Mouse (Mus musculus) A20 (cell line): ENCODE results near the gene Rhag.

Experiments
- DNase-seq: peaks from one replicate; pipeline ENCODE4 v3.0.0-alpha.2; 2011; ENCODE audit warnings: low read depth, low spot score

The Rhag gene

GRCm38 (mm10) chr17:40810934-40811333 is at the start of gene Rhag:
TSS of gene Rhag (plus strand) at chr17:40811126.
- DNase-seq, result no peak

GRCm38 (mm10) chr17:40763662-40764061 is 47.3 kb upstream of the Rhag start:
- peak; percentile 47 for DNase-seq

DNA sequence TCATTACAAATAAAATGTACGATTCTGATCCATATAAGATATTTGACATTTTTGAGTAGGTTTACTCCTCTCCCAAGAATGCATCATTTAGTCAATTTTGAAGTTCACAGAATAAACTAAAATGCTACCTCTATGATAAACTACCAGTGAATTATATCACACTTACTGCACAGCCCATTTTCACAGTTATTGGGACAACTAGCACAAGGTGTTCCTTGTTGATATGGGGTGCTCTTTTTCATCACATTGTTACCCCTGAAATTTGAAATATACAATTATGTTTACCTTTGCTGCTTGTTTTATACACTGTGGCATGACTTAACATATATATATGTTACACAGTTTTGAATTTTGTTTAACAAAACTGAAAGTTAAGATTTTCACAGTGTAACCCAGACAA is 43.8 kb upstream of the Rhag start:
- no peak for DNase-seq

DNA sequence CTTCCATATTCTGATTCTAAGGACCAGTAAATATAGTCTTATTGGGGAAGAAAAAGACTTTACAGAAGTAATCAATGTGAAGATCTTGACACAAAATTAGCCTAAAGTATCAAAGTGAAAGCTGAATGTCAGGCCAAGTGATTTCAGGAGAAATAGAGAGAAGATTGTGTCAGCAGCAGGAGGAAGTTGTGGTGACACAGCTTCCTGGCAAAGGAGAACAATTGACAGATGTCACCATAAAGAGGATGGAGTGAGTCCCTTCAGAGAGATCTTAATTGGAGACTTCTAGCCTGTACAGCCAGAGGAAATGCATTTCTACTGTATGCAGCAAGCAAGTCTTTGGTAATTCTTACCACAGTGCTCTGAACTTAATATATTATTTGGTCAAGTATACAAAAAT is 21.0 kb upstream of the Rhag start:
- DNase-seq, result peak; percentile 52

DNA sequence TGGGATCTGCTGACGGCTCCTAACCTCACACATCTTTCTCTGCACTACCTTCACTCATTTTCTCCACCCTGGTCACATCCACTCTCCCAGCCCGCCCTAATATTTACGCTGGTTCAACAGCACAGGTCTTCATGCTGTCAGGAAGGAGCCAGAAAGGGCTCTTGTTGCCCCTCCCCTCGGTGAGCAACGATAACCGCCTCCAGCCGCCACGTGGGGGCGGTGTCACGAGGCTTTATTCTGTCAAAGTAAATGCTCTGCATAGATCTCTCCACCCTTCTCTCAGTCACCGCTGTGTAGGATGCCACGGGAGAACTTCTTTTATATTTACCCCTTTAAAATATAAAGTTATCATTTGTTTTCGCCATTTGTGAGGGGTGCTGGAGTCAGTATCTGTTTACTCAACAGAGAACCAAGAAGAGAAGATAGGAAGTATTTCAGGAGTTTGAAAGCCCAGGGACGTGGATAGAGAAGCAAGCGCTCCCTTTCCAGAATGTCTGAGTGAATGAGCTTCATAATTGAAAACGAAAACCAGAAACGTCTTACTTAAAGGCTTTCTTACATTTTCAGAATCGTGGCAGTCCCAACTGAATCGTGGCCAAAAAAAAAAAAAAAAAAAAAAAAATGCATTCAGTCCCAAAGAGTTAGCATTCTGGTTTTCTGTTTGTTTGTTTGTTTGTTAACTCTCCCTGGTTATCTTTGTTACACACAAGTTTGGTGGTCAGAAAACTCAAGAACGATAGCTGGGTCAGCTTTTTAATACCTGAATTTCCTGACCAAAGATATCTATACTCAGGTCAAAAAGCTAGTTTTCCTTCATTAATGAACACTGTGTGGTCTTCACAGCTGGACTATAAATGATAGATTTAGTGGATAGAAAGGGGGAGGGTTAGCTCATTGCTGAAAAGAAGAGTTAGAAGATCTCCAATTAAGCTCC is 16.7 kb upstream of the Rhag start:
- DNase-seq, result no peak

DNA sequence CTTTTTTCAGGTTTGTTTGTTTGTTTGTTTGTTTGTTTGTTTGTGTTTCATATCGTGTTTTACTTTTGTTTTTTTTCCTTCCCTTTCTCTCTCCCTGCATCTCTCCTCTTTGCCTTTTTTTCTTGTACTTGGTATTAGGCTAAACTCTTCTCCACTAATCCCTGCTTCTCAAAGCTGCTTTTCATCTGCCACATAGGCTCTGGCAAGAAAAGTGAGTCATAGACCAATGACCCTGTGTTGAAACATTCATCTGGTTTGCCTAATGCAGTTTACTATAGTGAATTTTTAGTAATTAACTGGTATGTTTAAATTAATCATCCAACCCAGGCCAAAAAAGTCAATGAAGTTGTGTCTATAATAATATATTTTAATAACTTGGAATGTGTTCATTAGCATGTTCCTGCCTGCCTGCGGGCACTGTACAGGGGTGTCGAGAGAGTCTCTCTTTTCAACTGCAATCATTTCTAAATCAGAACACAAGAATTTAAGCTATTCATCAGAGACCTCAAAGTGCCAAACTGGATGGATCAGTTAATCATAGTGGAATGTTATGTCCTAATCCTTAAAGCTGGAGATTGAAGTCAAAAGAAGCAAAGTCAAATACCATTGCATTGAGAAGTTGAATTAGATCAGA is 8.1 kb upstream of the Rhag start:
- no peak for DNase-seq

GRCm38 (mm10) chr17:40806550-40806949 is 4.4 kb upstream of the Rhag start:
- DNase-seq, result no peak

DNA sequence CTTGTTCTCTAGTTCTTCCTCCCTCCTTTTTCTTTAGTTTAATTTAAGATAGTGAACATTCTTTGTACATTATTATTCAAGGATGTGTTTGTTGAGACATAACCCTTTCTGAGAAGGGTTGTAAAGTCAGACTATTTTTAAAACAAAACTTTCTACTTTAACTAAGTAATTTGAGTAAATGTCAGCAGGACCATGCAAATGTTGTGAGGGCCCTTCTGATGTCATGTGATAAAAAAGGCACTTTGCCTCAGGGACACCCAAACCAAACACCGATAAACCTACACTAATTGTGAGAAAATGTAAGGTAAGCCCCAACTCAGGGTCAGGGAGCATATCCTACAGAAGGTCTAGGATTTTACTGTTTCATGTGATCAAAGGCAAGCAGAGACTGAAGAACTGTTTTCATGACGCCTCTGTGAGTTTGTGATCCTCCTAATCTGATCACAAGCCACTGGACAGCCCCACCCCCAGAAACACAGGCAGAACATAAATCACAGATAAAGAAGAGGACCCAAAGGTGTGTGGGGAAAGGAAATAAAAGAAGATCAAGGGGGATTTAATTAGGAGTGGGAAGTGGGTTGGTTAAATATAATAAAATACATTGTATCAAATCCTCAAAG is 3.9 kb upstream of the Rhag start, which contains the start of gene Crisp2:
TSS of gene Crisp2 (minus strand) at position 51 of the 620 bp plus-strand sequence.
- DNase-seq, result no peak

DNA sequence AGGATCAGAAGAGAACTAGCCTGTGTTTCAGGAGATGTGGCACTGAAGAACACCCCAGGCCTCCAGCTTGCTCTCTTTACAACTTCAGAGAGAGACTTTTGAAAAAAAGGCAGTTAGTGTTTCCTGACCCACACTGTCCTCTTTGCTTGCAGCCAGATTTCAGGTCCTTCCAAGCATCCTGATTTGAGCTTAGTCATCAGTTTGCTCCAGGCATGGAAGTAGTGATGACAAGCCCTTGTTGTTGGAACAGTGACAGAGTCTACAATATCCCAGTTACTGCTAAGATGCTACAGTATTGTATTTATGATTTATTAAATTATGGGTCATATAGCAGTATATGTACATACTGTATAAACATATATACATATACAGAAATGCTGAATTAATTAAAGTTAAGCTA is 2.9 kb upstream of the Rhag start:
- no peak for DNase-seq

DNA sequence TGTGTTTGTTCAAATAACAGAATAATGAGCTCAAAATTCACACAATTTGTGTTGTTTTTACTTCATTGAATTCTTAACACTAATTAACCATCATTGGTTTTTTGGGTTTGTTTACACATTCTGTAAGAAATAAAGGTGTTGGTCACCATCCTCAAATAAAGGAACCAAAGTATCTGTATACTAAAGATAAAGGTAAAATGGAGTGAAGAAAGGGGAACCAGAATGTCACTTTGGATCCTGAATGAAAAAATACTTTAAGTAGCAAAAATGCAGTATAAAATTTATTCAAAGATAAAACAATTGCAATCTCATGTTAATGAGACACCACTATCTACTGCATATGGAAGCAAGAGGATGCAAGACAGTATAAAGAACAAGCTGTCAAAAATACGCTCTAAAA is 634 bp downstream of the Rhag start:
- no peak for DNase-seq

GRCm38 (mm10) chr17:40812259-40812658 is 1.3 kb downstream of the Rhag start:
- no peak for DNase-seq

GRCm38 (mm10) chr17:40817340-40817943 is 6.5 kb downstream of the Rhag start:
- DNase-seq, result no peak

- DNase-seq, result no peak
Observed at GRCm38 (mm10) chr17:40821477-40821876, 10.6 kb downstream of the Rhag start.

DNA sequence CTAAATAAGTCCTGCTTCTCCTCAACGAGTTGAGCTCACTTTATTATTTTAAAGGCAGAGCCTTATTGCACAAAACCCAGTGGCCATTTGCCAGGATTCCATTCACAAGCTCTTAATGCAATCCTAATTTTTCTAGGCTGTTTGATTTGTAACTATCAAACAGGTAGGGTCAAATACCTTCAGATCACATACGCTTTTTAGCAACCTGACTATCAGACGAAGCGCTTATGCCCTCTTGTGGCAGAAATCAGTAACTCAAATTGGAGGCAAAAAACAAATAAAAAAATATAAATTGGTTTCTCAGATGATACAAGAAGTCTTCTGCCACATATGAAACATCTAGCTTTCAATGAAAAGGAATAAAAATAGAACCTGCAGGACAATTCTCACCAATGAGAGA is 12.9 kb downstream of the Rhag start:
- peak; percentile 62 for DNase-seq

- peak; percentile 73 for DNase-seq
Observed at GRCm38 (mm10) chr17:40824549-40824948, 13.6 kb downstream of the Rhag start.

- DNase-seq, result peak; percentile 29
Observed at GRCm38 (mm10) chr17:40831870-40832269, 20.9 kb downstream of the Rhag start.

GRCm38 (mm10) chr17:40837308-40837707 is 26.4 kb downstream of the Rhag start:
- DNase-seq, result peak; percentile 44

DNA sequence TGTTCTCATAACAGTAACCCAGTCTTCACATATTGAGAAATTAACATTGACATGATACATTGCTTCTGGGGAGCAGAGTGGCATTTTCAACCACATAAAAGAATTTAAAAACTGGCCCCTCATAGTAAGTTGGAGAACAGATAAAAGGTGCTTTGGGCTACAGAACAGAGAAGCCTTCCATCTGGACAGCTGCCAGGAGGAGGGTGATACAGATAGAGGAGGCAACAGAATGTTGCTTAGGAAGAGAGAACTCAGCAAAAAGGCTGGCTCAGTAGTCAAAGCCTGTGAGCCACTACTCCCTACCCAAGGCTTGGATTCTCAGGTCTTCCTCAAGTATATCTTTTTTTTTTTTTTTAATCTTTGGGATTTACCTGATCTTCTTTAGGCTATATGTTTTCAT is 44.1 kb downstream of the Rhag start:
- no peak for DNase-seq

DNA sequence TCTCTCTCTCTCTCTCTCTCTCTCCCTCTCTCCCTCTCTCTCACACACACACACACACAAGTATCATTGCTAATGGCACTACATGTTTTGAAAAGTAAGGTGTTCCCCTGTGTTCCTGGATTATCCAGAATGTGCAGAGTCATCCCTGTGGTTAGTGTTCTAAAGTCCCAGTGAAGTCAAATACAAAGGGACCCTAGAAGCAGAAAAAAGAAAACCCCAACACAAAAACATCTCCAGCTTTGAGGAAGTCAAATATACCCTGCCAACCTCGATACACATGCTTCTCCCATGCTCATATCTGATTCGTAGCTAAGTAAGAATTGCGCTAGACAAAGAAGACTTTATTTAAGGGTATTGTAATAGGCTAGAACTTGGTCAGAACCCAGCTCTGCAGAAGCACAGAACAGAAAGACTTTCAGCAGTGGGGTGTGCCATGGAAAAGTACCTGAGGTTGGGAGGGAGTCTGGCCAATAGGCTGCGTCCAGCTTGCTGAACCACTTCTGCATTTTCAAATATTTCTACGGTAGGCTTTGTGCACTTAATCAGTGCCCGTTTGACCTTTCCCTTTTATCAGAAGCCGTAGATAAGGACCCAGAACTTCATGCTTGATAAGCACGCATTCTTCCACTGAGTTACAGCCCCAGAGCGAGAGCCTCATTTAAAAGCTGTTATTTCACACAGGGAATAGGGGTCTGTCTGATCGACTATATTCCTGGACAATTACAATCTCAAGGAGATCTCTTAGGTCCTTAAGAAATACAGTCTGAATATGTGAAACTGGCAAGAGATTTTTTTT is 58.2 kb downstream of the Rhag start:
- DNase-seq, result peak; percentile 22

DNA sequence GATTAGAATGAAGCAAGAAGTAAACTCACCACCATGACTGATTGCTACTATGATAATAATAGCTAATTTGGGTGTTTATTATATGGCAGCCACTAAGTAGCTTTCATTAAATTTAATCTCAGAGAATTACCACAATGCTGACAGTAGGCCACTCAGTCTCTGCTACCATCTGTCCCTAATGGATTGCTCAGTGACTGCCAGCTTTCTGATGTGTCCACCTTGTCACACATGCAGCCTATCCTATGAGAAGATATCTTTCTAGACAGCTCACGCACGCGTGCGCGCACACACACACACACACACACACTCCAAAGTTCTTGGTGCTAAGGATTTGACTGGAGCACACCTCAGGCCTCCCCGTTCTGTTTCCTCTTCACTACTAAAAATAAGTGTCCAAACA is 61.7 kb downstream of the Rhag start:
- DNase-seq, result no peak

DNA sequence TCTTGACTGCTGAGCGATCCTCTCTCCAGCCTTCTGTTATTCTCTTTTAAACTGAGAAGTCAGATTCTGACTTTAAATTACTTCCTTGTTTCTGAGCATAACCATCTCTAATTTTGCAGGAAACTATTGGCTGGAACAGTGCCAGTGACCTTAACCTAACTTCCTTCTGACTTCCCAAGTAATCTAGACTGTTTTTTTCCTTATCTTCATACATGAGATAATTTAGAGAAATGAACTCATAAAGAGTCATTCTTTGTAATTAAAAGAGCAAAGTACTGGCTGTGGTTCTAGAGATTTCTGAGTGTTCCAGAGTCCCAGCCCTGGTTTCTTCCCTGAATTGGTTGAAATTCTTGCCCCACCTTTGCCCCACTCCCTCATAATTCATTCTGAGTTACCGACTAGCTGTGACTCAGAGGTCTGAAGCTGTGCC is 62.7 kb downstream of the Rhag start:
- no peak for DNase-seq
